ENCODE assay signal across 11 mouse cellular contexts in the genomic region with DNA sequence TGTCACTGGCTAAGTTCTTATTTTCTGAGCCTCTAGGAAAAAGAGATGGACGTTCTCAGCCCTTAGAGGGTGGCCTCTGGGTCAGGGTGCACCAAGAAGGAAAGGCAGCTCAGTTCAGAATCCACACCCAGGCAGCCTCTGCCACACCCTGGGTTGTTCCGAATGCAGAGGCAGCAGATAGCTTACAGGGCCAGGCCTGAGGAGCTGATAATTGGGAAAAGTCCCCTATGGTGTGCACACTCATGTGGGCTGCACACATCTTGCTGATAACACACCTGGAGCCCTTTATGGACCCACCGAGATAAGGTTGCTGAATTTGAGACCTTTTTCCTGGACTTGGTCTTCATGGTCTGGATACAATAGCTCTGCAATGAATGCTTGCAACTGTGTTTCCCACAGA. TPM values are rescaled to one million over a fixed set of nuclear protein-coding genes. Genes with fewer than 3 reads are reported as not detected.
DNase-seq lines count a peak whose midpoint lies in the region; ATAC-seq and TF ChIP-seq lines count a peak whose summit lies in the region.
"Had no signal": no experiment of that assay in that cellular context is flagged by ENCODE, and none has a peak within 500 bp of the region (broad histone marks: within the 10 kb centered on the region; RNA-seq: fewer than 3 reads in every experiment).

No protein-coding gene starts in this region.

- peak; percentile 92 for ATAC-seq in heart, embryonic 12.5 days (ENCODE audit: insufficient number of reproducible peaks, low FRiP score)
- ATAC-seq in hematopoietic stem cell, adult 5-6 weeks (replicated peaks in 1 of 2; ENCODE audit: insufficient read depth in 1 of 2, low FRiP score in 2 of 2, low TSS enrichment in 1 of 2, low read depth in 1 of 2, poor library complexity in 2 of 2, severe bottlenecking in 2 of 2) = peak; percentile 32 to 52; a peak in 2 of 4 replicates
- ATAC-seq in megakaryocyte-erythroid progenitor cell, adult 5-6 weeks (replicated peaks; ENCODE audit: low FRiP score, low TSS enrichment, poor library complexity, severe bottlenecking) = peak; percentile 94

- no peaks in the 10 kb centered on the region for H3K9me3 ChIP-seq in heart, embryonic 12.5 days (replicated peaks)

- no peak for TF ChIP-seq CTCF in heart, adult 2 months (IDR thresholded peaks at IDR 0.05)

- peaks cover 16% of the 10 kb centered on the region for H3K4me1 ChIP-seq in heart, embryonic 12.5 days (replicated peaks)
- peaks cover 13% of the 10 kb centered on the region for H3K4me1 ChIP-seq in heart, adult 2 months (ENCODE audit: control insufficient read depth, insufficient read depth, low read length)

- no peak for TF ChIP-seq EP300 in heart, adult 2 months (IDR thresholded peaks at IDR 0.05; ENCODE audit: insufficient read depth, low read depth, low read length)

- no peak overlapping the region for H3K4me2 ChIP-seq in heart, embryonic 12.5 days

- no peak overlapping the region for H3K4me3 ChIP-seq in heart, embryonic 12.5 days
- no peak overlapping the region for H3K4me3 ChIP-seq in heart, adult 2 months

- H3K36me3 ChIP-seq in heart, embryonic 12.5 days = no peaks in the 10 kb centered on the region
- peaks cover 5% of the 10 kb centered on the region for H3K36me3 ChIP-seq in heart, adult 2 months (ENCODE audit: control insufficient read depth, insufficient read depth, low read length)

- H3K79me2 ChIP-seq in heart, adult 2 months (replicated peaks; ENCODE audit: control insufficient read depth, insufficient read depth, low read length) = no peaks in the 10 kb centered on the region

- no peak for TF ChIP-seq POLR2A in heart, adult 2 months (IDR thresholded peaks at IDR 0.05; ENCODE audit: insufficient read depth, low read depth, low read length)

- peak overlapping the region; percentile 35; the same call in 1 of the 2 replicates for H3K27ac ChIP-seq in heart, embryonic 12.5 days (ENCODE audit: poor library complexity, severe bottlenecking)
- no peak overlapping the region for H3K27ac ChIP-seq in heart, adult 2 months

- no peak overlapping the region for H3K9ac ChIP-seq in heart, embryonic 12.5 days
- H3K9ac ChIP-seq in heart, adult 2 months (ENCODE audit: low read depth, low read length) = no peak overlapping the region

- no peak for DNase-seq in heart, adult 2 months
- peak; percentile 61 for DNase-seq in adipocyte (ENCODE audit: low spot score)
- no peak for DNase-seq in right cerebral cortex, postnatal 36 days (ENCODE audit: low spot score in 2 of 2)
- DNase-seq in thymus, postnatal 4 days = no peak
- DNase-seq in lung, postnatal 4 days = no peak
- DNase-seq: cerebellum, adult 9-11 months; kidney, adult 2 months; lung, postnatal 10 days had no signal

- WGBS in heart, embryonic 12.5 days = 45% methylated on average over 3 of the region's 3 CpGs
- 43% methylated on average over 3 of the region's 3 CpGs for WGBS in heart, adult 2 months

- no peaks in the 10 kb centered on the region for H3K27me3 ChIP-seq in heart, embryonic 12.5 days (replicated peaks)
- H3K27me3 ChIP-seq in heart, adult 2 months (ENCODE audit: control insufficient read depth, insufficient read depth, low read length) = no peaks in the 10 kb centered on the region

- intact Hi-C loops in heart, adult 2 months (cut with DNase I) = no loop called here

RNA-seq across cellular contexts. Expression of gene Mgst3, which starts 9.5 kb away (rescaled TPM):
- 108 TPM in 2 replicates for polyA plus RNA-seq in heart, embryonic 12.5 days (2016; fragmentation: Nextera tagmentation; extraction: Ambion mirVana)
- 100 to 1,000 TPM; 274 to 351 TPM for total RNA-seq in heart, adult 2 months (2021)
- 788 and 868 TPM in 2 replicates for polyA plus RNA-seq in heart, adult 2 months (2012; rRNA removed)
- total RNA-seq in hematopoietic stem cell, adult 5-6 weeks (2017) = 9.0 and 15.8 TPM in 2 replicates
- 36.8 and 53.5 TPM in 2 replicates for total RNA-seq in megakaryocyte-erythroid progenitor cell, adult 5-6 weeks (2014; fragmentation: Nextera tagmentation)
- 17.8 and 43.6 TPM in 2 replicates for total RNA-seq in megakaryocyte-erythroid progenitor cell, adult 5-6 weeks (2017)

RNA-seq across cellular contexts. Expression of gene Aldh9a1, which starts 34.4 kb away (rescaled TPM):
- 27.1 and 27.6 TPM in 2 replicates for polyA plus RNA-seq in heart, embryonic 12.5 days (2016; fragmentation: Nextera tagmentation; extraction: Ambion mirVana)
- total RNA-seq in heart, adult 2 months (2021) = 10 to 100 TPM; 18.4 to 20.4 TPM
- polyA plus RNA-seq in heart, adult 2 months (2012; rRNA removed) = 31.5 and 49.6 TPM in 2 replicates
- 29.0 and 37.4 TPM in 2 replicates for total RNA-seq in hematopoietic stem cell, adult 5-6 weeks (2017)
- 43.2 and 49.4 TPM in 2 replicates for total RNA-seq in megakaryocyte-erythroid progenitor cell, adult 5-6 weeks (2014; fragmentation: Nextera tagmentation)
- 29.1 and 42.8 TPM in 2 replicates for total RNA-seq in megakaryocyte-erythroid progenitor cell, adult 5-6 weeks (2017)

Comparison
In these comparisons a context has a peak if more than half of its experiments do, and no peak if none do; other contexts are left out.
1. ATAC-seq: peak in every context shown above with its lines; median percentile 94 in megakaryocyte-erythroid progenitor cell, adult 5-6 weeks; 92 in heart, embryonic 12.5 days; 42 in hematopoietic stem cell, adult 5-6 weeks.
2. RNA of gene Mgst3, which starts 9.5 kb away (total RNA-seq): 274 to 351 TPM in heart, adult 2 months; 17.8 to 53.5 TPM in megakaryocyte-erythroid progenitor cell, adult 5-6 weeks and 9.0 to 15.8 TPM in hematopoietic stem cell, adult 5-6 weeks; every median in the first group is over 4 times any median in the second.